Mouse (Mus musculus) embryonic facial prominence, embryonic 10.5 days (tissue): ENCODE measurements around the gene Ccn5. TPM values are rescaled to one million over a fixed set of nuclear protein-coding genes. Genes with fewer than 3 reads are reported as not detected.
A peak's percentile ranks its signal among the peaks of the same experiment; 100 is the strongest.

Source experiments
- DNase-seq: peaks from one replicate; pipeline ENCODE4 v3.0.0-alpha.2; 2017; ENCODE audit warnings: low spot score
- H3K27ac ChIP-seq: fragments of 300-500 bp; sonication (generic); replicated peaks from 2 replicates; pipeline ENCODE4 v1.5.1; 2016; ENCODE audit warnings: mild to moderate bottlenecking
- H3K27me3 ChIP-seq: fragments of 300-500 bp; sonication (generic); replicated peaks from 2 replicates; pipeline ENCODE4 v1.6.1; 2016; ENCODE audit warnings: low read depth, mild to moderate bottlenecking; ENCODE audit not compliant: poor library complexity, severe bottlenecking
- H3K36me3 ChIP-seq: fragments of 300-500 bp; sonication (generic); replicated peaks from 2 replicates; pipeline ENCODE4 v1.6.1; 2016; ENCODE audit warnings: mild to moderate bottlenecking, moderate library complexity
- H3K4me1 ChIP-seq: fragments of 300-500 bp; sonication (generic); 2 replicates; pipeline ENCODE4 v1.6.1; 2016
- H3K4me3 ChIP-seq: fragments of 300-500 bp; sonication (generic); 2 replicates; pipeline ENCODE4 v1.5.1; 2016; ENCODE audit warnings: mild to moderate bottlenecking, moderate library complexity
- H3K9me3 ChIP-seq: fragments of 300-500 bp; sonication (generic); 2 replicates; pipeline ENCODE4 v1.6.1; 2016; ENCODE audit warnings: mild to moderate bottlenecking
- WGBS: fragments of 180-500 bp; shearing (Covaris S2); methylation state at CpG from one replicate; pipeline ENCODE4 v1.1.7; 2016; 5-methylcytosine and 5-hydroxymethylcytosine counted together
- polyA plus RNA-seq: library from polyadenylated mRNA; unstranded; fragments of >200 nt; fragmentation: Nextera tagmentation; extraction: Ambion mirVana; gene quantifications from 2 replicates; pipeline ENCODE4 v1.2.1, GENCODE M21; 2016

Gene Ccn5
- polyA plus RNA-seq, 1 experiment from 2014 or later: 0.25 TPM

- no peak for DNase-seq
- peaks cover 9% of the 10 kb centered on the region for H3K4me1 ChIP-seq
These were observed 11.5 kb upstream of the Ccn5 start for GRCm38 (mm10) chr2:163809166-163809565.

GRCm38 (mm10) chr2:163809704-163810103 lies 11.0 kb upstream of the Ccn5 start:
- DNase-seq: no peak
- no peak overlapping the region for H3K27ac ChIP-seq
- WGBS: 60% methylated on average over 7 of the region's 7 CpGs

More at GRCm38 (mm10) chr2:163809166-163809565, 11.5 kb upstream of the Ccn5 start:
- no peaks in the 10 kb centered on the region for H3K9me3 ChIP-seq
- no peaks in the 10 kb centered on the region for H3K36me3 ChIP-seq
- no peaks in the 10 kb centered on the region for H3K27me3 ChIP-seq
- H3K4me3 ChIP-seq: no peak overlapping the region
- H3K27ac ChIP-seq: no peak overlapping the region
- WGBS: 93% methylated on average over 4 of the region's 4 CpGs

GRCm38 (mm10) chr2:163813077-163813476 lies 7.6 kb upstream of the Ccn5 start:
- no peak for DNase-seq
- whole genome bisulfite sequencing: 75% methylated on average over 5 of the region's 5 CpGs
- peaks cover 13% of the 10 kb centered on the region for H3K4me1 ChIP-seq
- no peaks in the 10 kb centered on the region for H3K36me3 ChIP-seq
- no peak overlapping the region for H3K27ac ChIP-seq
- no peaks in the 10 kb centered on the region for H3K9me3 ChIP-seq
- H3K4me3 ChIP-seq: no peak overlapping the region
- no peaks in the 10 kb centered on the region for H3K27me3 ChIP-seq

More at GRCm38 (mm10) chr2:163809704-163810103, 11.0 kb upstream of the Ccn5 start:
- peaks cover 9% of the 10 kb centered on the region for H3K4me1 ChIP-seq
- H3K36me3 ChIP-seq: no peaks in the 10 kb centered on the region
- no peaks in the 10 kb centered on the region for H3K27me3 ChIP-seq
- no peaks in the 10 kb centered on the region for H3K9me3 ChIP-seq
- H3K4me3 ChIP-seq: no peak overlapping the region

GRCm38 (mm10) chr2:163814739-163815465 lies 5.8 kb upstream of the Ccn5 start:
- no peak overlapping the region for H3K27ac ChIP-seq
- peaks cover 13% of the 10 kb centered on the region for H3K4me1 ChIP-seq
- no peaks in the 10 kb centered on the region for H3K9me3 ChIP-seq
- no peaks in the 10 kb centered on the region for H3K36me3 ChIP-seq
- 85% methylated on average over 9 of the region's 9 CpGs for WGBS
- no peaks in the 10 kb centered on the region for H3K27me3 ChIP-seq
- DNase-seq: no peak
- H3K4me3 ChIP-seq: no peak overlapping the region

- Histone ChIP-seq H3K27ac (no peak overlapping the region), H3K4me3 (peak overlapping the region; percentile 26; the same call in 1 of the 2 replicates)
- 12% methylated on average over 4 of the region's 4 CpGs for WGBS
These were observed 2.6 kb downstream of the Ccn5 start for GRCm38 (mm10) chr2:163823248-163823647.

GRCm38 (mm10) chr2:163823771-163824170 lies 3.1 kb downstream of the Ccn5 start:
- no peaks in the 10 kb centered on the region for H3K9me3 ChIP-seq
- peak overlapping the region; percentile 26 for H3K4me3 ChIP-seq
- no peaks in the 10 kb centered on the region for H3K27me3 ChIP-seq
- H3K4me1 ChIP-seq: peaks cover 8% of the 10 kb centered on the region
- H3K36me3 ChIP-seq: no peaks in the 10 kb centered on the region
- DNase-seq: peak; percentile 70
- WGBS: 25% methylated on average over 11 of the region's 11 CpGs
- no peak overlapping the region for H3K27ac ChIP-seq

More at GRCm38 (mm10) chr2:163823248-163823647, 2.6 kb downstream of the Ccn5 start:
- Histone ChIP-seq H3K4me1 (peaks cover 8% of the 10 kb centered on the region), H3K36me3 (no peaks in the 10 kb centered on the region), H3K27me3 (no peaks in the 10 kb centered on the region), H3K9me3 (no peaks in the 10 kb centered on the region)
- peak; percentile 71 for DNase-seq

GRCm38 (mm10) chr2:163825861-163826260 lies 5.2 kb downstream of the Ccn5 start:
- no peaks in the 10 kb centered on the region for H3K27me3 ChIP-seq
- no peak overlapping the region for H3K27ac ChIP-seq
- H3K4me1 ChIP-seq: peaks cover 8% of the 10 kb centered on the region
- DNase-seq: no peak
- no peak overlapping the region for H3K4me3 ChIP-seq
- 79% methylated on average over 1 of the region's 1 CpGs for WGBS
- H3K9me3 ChIP-seq: no peaks in the 10 kb centered on the region
- H3K36me3 ChIP-seq: no peaks in the 10 kb centered on the region

GRCm38 (mm10) chr2:163826494-163826893 lies 5.8 kb downstream of the Ccn5 start:
- no peaks in the 10 kb centered on the region for H3K36me3 ChIP-seq
- WGBS: 78% methylated on average over 5 of the region's 5 CpGs
- no peak overlapping the region for H3K4me3 ChIP-seq
- no peaks in the 10 kb centered on the region for H3K9me3 ChIP-seq
- DNase-seq: no peak
- H3K27me3 ChIP-seq: no peaks in the 10 kb centered on the region
- H3K4me1 ChIP-seq: peaks cover 8% of the 10 kb centered on the region
- no peak overlapping the region for H3K27ac ChIP-seq

- H3K27me3 ChIP-seq: no peaks in the 10 kb centered on the region
- no peak for DNase-seq
- no peaks in the 10 kb centered on the region for H3K4me1 ChIP-seq
- WGBS: 70% methylated on average over 1 of the region's 1 CpGs
- H3K9me3 ChIP-seq: no peaks in the 10 kb centered on the region
- H3K27ac ChIP-seq: no peak overlapping the region
- H3K36me3 ChIP-seq: no peaks in the 10 kb centered on the region
- no peak overlapping the region for H3K4me3 ChIP-seq
These were observed 10.5 kb downstream of the Ccn5 start for GRCm38 (mm10) chr2:163831163-163831562.

GRCm38 (mm10) chr2:163838043-163838442 lies 17.4 kb downstream of the Ccn5 start:
- Histone ChIP-seq H3K4me3 (no peak overlapping the region), H3K9me3 (0 out of 2 replicates have a peak, but pooled peaks cover 6% of the 10 kb centered on the region), H3K36me3 (no peaks in the 10 kb centered on the region), H3K27me3 (no peaks in the 10 kb centered on the region), H3K4me1 (no peaks in the 10 kb centered on the region), H3K27ac (no peak overlapping the region)
- WGBS: 33% methylated on average over 9 of the region's 9 CpGs
- DNase-seq: peak; percentile 79

- no peak overlapping the region for H3K27ac ChIP-seq
- WGBS: 70% methylated on average over 6 of the region's 6 CpGs
- no peak overlapping the region for H3K4me3 ChIP-seq
- H3K27me3 ChIP-seq: no peaks in the 10 kb centered on the region
- H3K4me1 ChIP-seq: no peaks in the 10 kb centered on the region
- DNase-seq: no peak
- 0 out of 2 replicates have a peak, but pooled peaks cover 6% of the 10 kb centered on the region for H3K9me3 ChIP-seq
- no peaks in the 10 kb centered on the region for H3K36me3 ChIP-seq
These were observed 18.9 kb downstream of the Ccn5 start for GRCm38 (mm10) chr2:163839519-163839918.

- H3K27me3 ChIP-seq: no peaks in the 10 kb centered on the region
- no peaks in the 10 kb centered on the region for H3K36me3 ChIP-seq
- H3K4me3 ChIP-seq: no peak overlapping the region
- no peaks in the 10 kb centered on the region for H3K4me1 ChIP-seq
- WGBS: 84% methylated on average over 4 of the region's 4 CpGs
- no peak for DNase-seq
- no peak overlapping the region for H3K27ac ChIP-seq
- 0 out of 2 replicates have a peak, but pooled peaks cover 1% of the 10 kb centered on the region for H3K9me3 ChIP-seq
These were observed 21.4 kb downstream of the Ccn5 start for GRCm38 (mm10) chr2:163842043-163842442.

GRCm38 (mm10) chr2:163853461-163853901 lies 32.8 kb downstream of the Ccn5 start, which contains the start of gene Kcnk15:
Gene Kcnk15, plus strand, starts transcription at chr2:163853651.
- peak; percentile 42 for DNase-seq
- Histone ChIP-seq H3K4me1 (peaks cover 9% of the 10 kb centered on the region), H3K4me3 (peak within 1 kb of the TSS; percentile 37), H3K27ac (no peak within 1 kb of the TSS), H3K36me3 (no peaks in the 10 kb centered on the region), H3K9me3 (no peaks in the 10 kb centered on the region), H3K27me3 (peaks cover 93% of the 10 kb centered on the region)
- WGBS: 3% methylated on average over 38 of the region's 38 CpGs
